In the genomic region with DNA sequence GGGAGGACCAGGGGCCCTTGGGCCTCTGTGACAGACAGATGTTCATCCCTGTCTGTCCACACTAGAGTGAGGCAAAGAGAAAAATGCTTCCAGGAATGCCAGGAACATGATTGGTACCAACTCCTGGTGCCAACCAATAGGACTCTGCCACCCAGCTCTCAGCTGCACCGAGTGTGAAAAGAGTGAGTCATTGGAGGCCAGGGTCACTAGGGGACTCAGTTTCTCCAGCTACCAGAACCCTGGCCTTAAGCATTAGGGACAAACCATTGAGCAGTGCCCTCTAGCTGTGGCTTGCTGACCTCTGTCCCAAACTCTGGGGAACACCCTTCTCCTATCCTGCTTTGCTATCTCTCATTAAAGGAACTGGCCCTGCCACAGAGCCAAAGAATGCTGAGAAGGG, we compare ENCODE assay signal across 21 mouse cellular contexts.
DNase-seq lines count a peak whose midpoint lies in the region; ATAC-seq and TF ChIP-seq lines count a peak whose summit lies in the region.
"Had no signal": no experiment of that assay in that cellular context is flagged by ENCODE, and none has a peak within 500 bp of the region (broad histone marks: within the 10 kb centered on the region; RNA-seq: fewer than 3 reads in every experiment).

No protein-coding gene starts in this region.

- peak; percentile 58 to 81 for DNase-seq in adrenal gland, adult (ENCODE audit: inconsistent age in 2 of 2, low spot score in 1 of 2)
- no peak for DNase-seq in adrenal gland, postnatal 4 days (ENCODE audit: low spot score in 2 of 2)
- no peak for DNase-seq in limb, embryonic 10.5 days (ENCODE audit: low spot score)
- DNase-seq in CH12.LX (ENCODE audit: extremely low read depth) = no peak
- DNase-seq in adrenal gland, postnatal 36 days = peak; percentile 52 to 62
- no peak for DNase-seq in urinary bladder, postnatal 10 days (ENCODE audit: low spot score)
- no peak for DNase-seq in testis, postnatal 10 days (ENCODE audit: low spot score)
- DNase-seq: cerebellum, adult 11-12 months; cerebellum, postnatal 14 days; gastrocnemius, postnatal 14 days; heart, adult 18-20 months; kidney, adult 18-20 months; kidney, postnatal 10 days; left cerebral cortex, postnatal 4 days; lung, adult 18-20 months; retina, postnatal 1 day; right cerebral cortex, postnatal 4 days had no signal

- no peaks in the 10 kb centered on the region for H3K9me3 ChIP-seq in limb, embryonic 15.5 days
- H3K9me3 ChIP-seq in limb, embryonic 10.5 days (replicated peaks) = no peaks in the 10 kb centered on the region
- no peaks in the 10 kb centered on the region for H3K9me3 ChIP-seq in CH12.LX (replicated peaks; ENCODE audit: low read length)
- H3K9me3 ChIP-seq: heart, embryonic 13.5 days had no signal

- H3K4me2 ChIP-seq in limb, embryonic 15.5 days = no peak overlapping the region
- H3K4me2 ChIP-seq in CH12.LX (ENCODE audit: insufficient read depth, low read depth, poor library complexity, severe bottlenecking) = no peak overlapping the region
- H3K4me2 ChIP-seq: heart, embryonic 13.5 days; liver, embryonic 11.5 days had no signal

- H3K27ac ChIP-seq in limb, embryonic 15.5 days = no peak overlapping the region
- no peak overlapping the region for H3K27ac ChIP-seq in limb, embryonic 10.5 days
- no peak overlapping the region for H3K27ac ChIP-seq in CH12.LX (ENCODE audit: insufficient read depth, low read depth)
- H3K27ac ChIP-seq: heart, embryonic 13.5 days had no signal

- no peak for TF ChIP-seq EP300 in CH12.LX (IDR thresholded peaks at IDR 0.05; ENCODE audit: low read length)

- no peaks in the 10 kb centered on the region for H3K4me1 ChIP-seq in limb, embryonic 15.5 days
- no peaks in the 10 kb centered on the region for H3K4me1 ChIP-seq in limb, embryonic 10.5 days
- H3K4me1 ChIP-seq in CH12.LX (ENCODE audit: control insufficient read depth in 1 of 2, insufficient read depth in 2 of 2) = no peaks in the 10 kb centered on the region
- H3K4me1 ChIP-seq: heart, embryonic 13.5 days had no signal

- peak in 1 of 2 experiments; percentile 40; a peak in 2 of 4 replicates for TF ChIP-seq CTCF in CH12.LX (conservative IDR thresholded peaks at IDR 0.05 in 1 of 2, IDR thresholded peaks at IDR 0.05 in 1 of 2; ENCODE audit: low read depth in 2 of 2, low read length in 2 of 2)

- H3K27me3 ChIP-seq in limb, embryonic 15.5 days = no peaks in the 10 kb centered on the region
- H3K27me3 ChIP-seq in limb, embryonic 10.5 days (ENCODE audit: low read depth, poor library complexity, severe bottlenecking) = no peaks in the 10 kb centered on the region
- H3K27me3 ChIP-seq in CH12.LX (replicated peaks) = peaks cover 6% of the 10 kb centered on the region
- H3K27me3 ChIP-seq: heart, embryonic 13.5 days had no signal

- dilution Hi-C loops in CH12.LX (cut with MboI; ENCODE audit: extremely low pct_ligation_motif_present, extremely low pct_unique_long_range_greater_than_20kb, low sequenced_read_pairs) = no loop called here

- ATAC-seq in limb, embryonic 15.5 days (ENCODE audit: insufficient number of reproducible peaks, low FRiP score, low TSS enrichment, low read depth) = 0 out of 2 replicates have a peak, but pooled peaks have one; percentile 36
- ATAC-seq: CD4-positive, CD25-positive, alpha-beta regulatory T cell, adult 4 months had no signal

- peak; percentile 1 for TF ChIP-seq RAD21 in CH12.LX (IDR thresholded peaks at IDR 0.05; ENCODE audit: low read depth, low read length)

- WGBS in limb, embryonic 15.5 days = 70% methylated on average over 1 of the region's 1 CpGs
- WGBS in limb, embryonic 10.5 days = 65% methylated on average over 1 of the region's 1 CpGs

- no peaks in the 10 kb centered on the region for H3K79me2 ChIP-seq in CH12.LX (replicated peaks; ENCODE audit: control insufficient read depth, extremely low read depth, insufficient read depth, poor library complexity, severe bottlenecking)

- TF ChIP-seq POLR2A in CH12.LX (IDR thresholded peaks at IDR 0.05; ENCODE audit: low read depth, low read length) = no peak

- in situ Hi-C loops in CH12.LX (cut with MboI; ENCODE audit: low pct_ligation_motif_present, low pct_unique_long_range_greater_than_20kb, low sequenced_read_pairs) = no loop called here

- H3K9ac ChIP-seq in limb, embryonic 15.5 days = no peak overlapping the region
- H3K9ac ChIP-seq in CH12.LX (ENCODE audit: insufficient read depth, low read depth) = no peak overlapping the region
- H3K9ac ChIP-seq: heart, embryonic 13.5 days had no signal

- H3K36me3 ChIP-seq in limb, embryonic 15.5 days = no peaks in the 10 kb centered on the region
- no peaks in the 10 kb centered on the region for H3K36me3 ChIP-seq in limb, embryonic 10.5 days
- no peaks in the 10 kb centered on the region for H3K36me3 ChIP-seq in CH12.LX (replicated peaks in 1 of 2; ENCODE audit: control insufficient read depth in 1 of 2, insufficient read depth in 1 of 2, low read length in 1 of 2)
- H3K36me3 ChIP-seq: heart, embryonic 13.5 days had no signal

- H3K4me3 ChIP-seq in limb, embryonic 15.5 days = no peak overlapping the region
- no peak overlapping the region for H3K4me3 ChIP-seq in limb, embryonic 10.5 days
- H3K4me3 ChIP-seq in CH12.LX (replicated peaks in 1 of 3; ENCODE audit: low read depth in 2 of 3, low read length in 2 of 3, poor library complexity in 1 of 3) = no peak overlapping the region
- H3K4me3 ChIP-seq: heart, embryonic 13.5 days had no signal

TF ChIP-seq in CH12.LX, 34 proteins besides CTCF, POLR2A, EP300 and RAD21:
- TF ChIP-seq SMC3 (IDR thresholded peaks at IDR 0.05; ENCODE audit: low read depth, low read length) (0 out of 2 replicates have a peak, but pooled peaks have one; percentile 3), BHLHE40 (IDR thresholded peaks at IDR 0.05; ENCODE audit: low read depth, low read length) (no peak)

Comparison
In these comparisons a context has a peak if more than half of its experiments do, and no peak if none do; other contexts are left out.
1. DNase-seq: peak in adrenal gland, adult (2 of 2) and adrenal gland, postnatal 36 days (2 of 2); none in adrenal gland, postnatal 4 days (0 of 2), limb, embryonic 10.5 days (single experiment), CH12.LX (single experiment), urinary bladder, postnatal 10 days (single experiment) and testis, postnatal 10 days (single experiment).